In the genomic region with DNA sequence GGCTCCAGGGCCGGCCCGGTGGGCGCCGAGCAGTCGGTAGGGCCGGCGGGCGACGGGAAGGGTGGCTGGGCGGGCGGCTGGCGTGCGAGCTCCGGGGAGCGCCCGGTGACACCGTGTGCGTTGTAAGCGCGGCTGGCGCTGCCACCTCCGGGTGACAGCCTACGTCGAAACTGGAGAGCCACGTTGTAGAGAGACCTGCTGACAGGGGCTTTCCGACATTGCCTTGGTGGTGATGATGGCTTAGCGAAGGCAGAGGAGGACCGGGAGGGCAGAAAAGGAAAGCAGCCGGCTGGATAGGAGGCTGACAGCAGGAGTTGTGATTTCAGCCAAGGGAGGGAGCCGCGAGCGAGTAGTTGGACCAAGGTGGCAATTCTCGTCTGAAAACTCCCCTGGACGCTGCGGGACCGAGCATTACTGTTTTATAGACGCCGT, we compare ENCODE assay signal across 8 mouse cellular contexts. TPM values are rescaled to one million over a fixed set of nuclear protein-coding genes. Genes with fewer than 3 reads are reported as not detected.
A peak's percentile ranks its signal among the peaks of the same experiment; 100 is the strongest.
DNase-seq lines count a peak whose midpoint lies in the region; ATAC-seq and TF ChIP-seq lines count a peak whose summit lies in the region.

No protein-coding gene starts in this region.

- peak overlapping the region; percentile 97 for H3ac ChIP-seq in C2C12 (ENCODE audit: control insufficient read depth, insufficient read length, low read depth)

- H3K4me1 ChIP-seq in cerebellum, adult 2 months (ENCODE audit: control insufficient read depth, insufficient read depth, low read length), result peaks cover 2% of the 10 kb centered on the region
- peaks cover 10% of the 10 kb centered on the region for H3K4me1 ChIP-seq in embryonic facial prominence, embryonic 12.5 days
- peaks cover 26% of the 10 kb centered on the region for H3K4me1 ChIP-seq in hindbrain, embryonic 13.5 days (replicated peaks)
- H3K4me1 ChIP-seq in lung, postnatal 0 days (ENCODE audit: insufficient read depth, low read depth, low read length), result peaks cover 5% of the 10 kb centered on the region; the same call in 1 of the 2 replicates
- H3K4me1 ChIP-seq in small intestine, adult 2 months (ENCODE audit: control insufficient read depth, insufficient read depth, insufficient read length, low read length), result peaks cover 3% of the 10 kb centered on the region; the same call in 1 of the 2 replicates

- peaks cover 52% of the 10 kb centered on the region for H3K79me2 ChIP-seq in C2C12 (ENCODE audit: control insufficient read depth, insufficient read depth)

- no peak; the same call in 1 of the 2 replicates for ATAC-seq in embryonic facial prominence, embryonic 12.5 days (ENCODE audit: insufficient number of reproducible peaks, insufficient read depth, low FRiP score, low TSS enrichment)
- peak; percentile 7; the same call in 1 of the 2 replicates for ATAC-seq in hindbrain, embryonic 13.5 days (ENCODE audit: low FRiP score)
- peak; percentile 75 for ATAC-seq in lung, postnatal 0 days

- no peak for DNase-seq in cerebellum, adult 2 months
- no peak for DNase-seq in cerebellum, adult 8-10 months
- peak; percentile 50 for DNase-seq in lung, postnatal 0 days (ENCODE audit: low spot score)
- DNase-seq in gastrocnemius, adult 18-20 months (ENCODE audit: low spot score), result no peak

- peak overlapping the region; percentile 59 for H3K27ac ChIP-seq in cerebellum, adult 2 months (ENCODE audit: insufficient read depth, low read length)
- H3K27ac ChIP-seq in embryonic facial prominence, embryonic 12.5 days, result peak overlapping the region; percentile 73
- peak overlapping the region; percentile 88 for H3K27ac ChIP-seq in hindbrain, embryonic 13.5 days
- peak overlapping the region; percentile 88 for H3K27ac ChIP-seq in lung, postnatal 0 days (ENCODE audit: low read length)
- peak overlapping the region; percentile 44 for H3K27ac ChIP-seq in small intestine, adult 2 months (ENCODE audit: insufficient read depth, low read depth, low read length)

- H3K4me2 ChIP-seq in embryonic facial prominence, embryonic 12.5 days (replicated peaks), result peak overlapping the region; percentile 87
- peak overlapping the region; percentile 95 for H3K4me2 ChIP-seq in hindbrain, embryonic 13.5 days
- H3K4me2 ChIP-seq in lung, postnatal 0 days (replicated peaks; ENCODE audit: low read depth, low read length), result peak overlapping the region; percentile 91

- H3K9ac ChIP-seq in embryonic facial prominence, embryonic 12.5 days, result peak overlapping the region; percentile 91
- H3K9ac ChIP-seq in hindbrain, embryonic 13.5 days, result peak overlapping the region; percentile 94
- peak overlapping the region; percentile 84 for H3K9ac ChIP-seq in lung, postnatal 0 days (replicated peaks; ENCODE audit: low read depth)

- H3K36me3 ChIP-seq in C2C12 (ENCODE audit: control insufficient read depth, insufficient read depth), result peaks cover 12% of the 10 kb centered on the region
- peaks cover 3% of the 10 kb centered on the region; the same call in 1 of the 2 replicates for H3K36me3 ChIP-seq in embryonic facial prominence, embryonic 12.5 days
- H3K36me3 ChIP-seq in hindbrain, embryonic 13.5 days, result peaks cover 10% of the 10 kb centered on the region
- no peaks in the 10 kb centered on the region for H3K36me3 ChIP-seq in lung, postnatal 0 days (ENCODE audit: insufficient read depth, low read length)
- H3K36me3 ChIP-seq in small intestine, adult 2 months (ENCODE audit: control insufficient read depth, insufficient read depth, low read length), result peaks cover 9% of the 10 kb centered on the region; the same call in 1 of the 2 replicates

- under 1% methylated on average over 38 of the region's 38 CpGs for WGBS in cerebellum, adult 2 months
- under 1% methylated on average over 35 of the region's 38 CpGs for WGBS in embryonic facial prominence, embryonic 12.5 days
- under 1% methylated on average over 38 of the region's 38 CpGs for WGBS in hindbrain, embryonic 13.5 days
- WGBS in lung, postnatal 0 days, result under 1% methylated on average over 38 of the region's 38 CpGs
- under 1% methylated on average over 38 of the region's 38 CpGs for WGBS in small intestine, adult 2 months

- TF ChIP-seq EP300 in lung, postnatal 0 days (IDR thresholded peaks at IDR 0.05), result no peak

- TF ChIP-seq POLR2A in cerebellum, adult 2 months (IDR thresholded peaks at IDR 0.05; ENCODE audit: borderline replicate concordance, insufficient read depth, low read length), result no peak
- no peak; the same call in 1 of the 2 replicates for TF ChIP-seq POLR2A in small intestine, adult 2 months (IDR thresholded peaks at IDR 0.05; ENCODE audit: low read depth, low read length)

- H3K79me3 ChIP-seq in C2C12 (ENCODE audit: low read depth), result peaks cover 43% of the 10 kb centered on the region

- no peak for TF ChIP-seq CTCF in cerebellum, adult 2 months (IDR thresholded peaks at IDR 0.05; ENCODE audit: borderline replicate concordance, insufficient read depth, low read depth, low read length)
- TF ChIP-seq CTCF in C2C12 (IDR thresholded peaks at IDR 0.05; ENCODE audit: control insufficient read depth, insufficient read depth, insufficient read length), result no peak
- TF ChIP-seq CTCF in lung, postnatal 0 days (IDR thresholded peaks at IDR 0.05), result no peak
- no peak for TF ChIP-seq CTCF in small intestine, adult 2 months (IDR thresholded peaks at IDR 0.05; ENCODE audit: extremely low read depth, insufficient read length, insufficient replicate concordance, low read depth, low read length)

- no peaks in the 10 kb centered on the region for H3K27me3 ChIP-seq in cerebellum, adult 2 months (ENCODE audit: control insufficient read depth, insufficient read depth, low read length)
- H3K27me3 ChIP-seq in C2C12 (ENCODE audit: control insufficient read depth, insufficient read depth, insufficient read length), result no peaks in the 10 kb centered on the region
- no peaks in the 10 kb centered on the region for H3K27me3 ChIP-seq in embryonic facial prominence, embryonic 12.5 days
- H3K27me3 ChIP-seq in hindbrain, embryonic 13.5 days, result no peaks in the 10 kb centered on the region
- H3K27me3 ChIP-seq in lung, postnatal 0 days (replicated peaks; ENCODE audit: insufficient read depth, low read length), result no peaks in the 10 kb centered on the region
- no peaks in the 10 kb centered on the region for H3K27me3 ChIP-seq in small intestine, adult 2 months (ENCODE audit: control insufficient read depth, insufficient read depth, low read length)

- peak overlapping the region; percentile 86 for H3K4me3 ChIP-seq in cerebellum, adult 2 months (replicated peaks; ENCODE audit: insufficient read depth, low read depth, low read length)
- H3K4me3 ChIP-seq in C2C12 (ENCODE audit: insufficient read depth, poor library complexity, severe bottlenecking), result peak overlapping the region; percentile 83
- peak overlapping the region; percentile 96 for H3K4me3 ChIP-seq in embryonic facial prominence, embryonic 12.5 days
- H3K4me3 ChIP-seq in hindbrain, embryonic 13.5 days, result peak overlapping the region; percentile 95
- peak overlapping the region; percentile 91 for H3K4me3 ChIP-seq in lung, postnatal 0 days (ENCODE audit: low read depth, low read length)
- H3K4me3 ChIP-seq in small intestine, adult 2 months (ENCODE audit: low read depth, low read length), result peak overlapping the region; percentile 96

- H3K9me3 ChIP-seq in embryonic facial prominence, embryonic 12.5 days, result no peaks in the 10 kb centered on the region
- no peaks in the 10 kb centered on the region for H3K9me3 ChIP-seq in hindbrain, embryonic 13.5 days
- H3K9me3 ChIP-seq in lung, postnatal 0 days (ENCODE audit: low read length), result no peaks in the 10 kb centered on the region

TF ChIP-seq in C2C12, 6 proteins besides CTCF, POLR2A, EP300 and RAD21 (continues in another document):
- TF ChIP-seq MAX (IDR thresholded peaks at IDR 0.05) (no peak), CEBPB (IDR thresholded peaks at IDR 0.05; ENCODE audit: low read depth) (no peak), USF1 (IDR thresholded peaks at IDR 0.05; ENCODE audit: low read depth) (no peak), MYOG (IDR thresholded peaks at IDR 0.05; ENCODE audit: control insufficient read depth, extremely low read depth, insufficient read length) (no peak)

RNA-seq across cellular contexts. Expression of gene Usp16, which starts 0.7 kb away (rescaled TPM):
- polyA plus RNA-seq in cerebellum, adult 2 months (2012; rRNA removed), result 65.5 and 71.5 TPM in 2 replicates
- 18.4 TPM for polyA plus RNA-seq in C2C12 (2012; fragmentation: generic; extraction: Trizol)
- polyA plus RNA-seq in embryonic facial prominence, embryonic 12.5 days (2016; fragmentation: Nextera tagmentation; extraction: Ambion mirVana), result 40.1 and 44.9 TPM in 2 replicates
- 52.6 and 54.3 TPM in 2 replicates for polyA plus RNA-seq in hindbrain, embryonic 13.5 days (2015; fragmentation: Nextera tagmentation; extraction: Ambion mirVana)
- polyA plus RNA-seq in lung, postnatal 0 days (2015; fragmentation: Nextera tagmentation; extraction: Ambion mirVana), result 41.0 and 43.5 TPM in 2 replicates
- polyA plus RNA-seq in small intestine, adult 2 months (2012; rRNA removed), result 5.4 and 10.0 TPM in 2 replicates
- total RNA-seq in gastrocnemius, adult 18-20 months (2021), result 10 to 100 TPM; 50.1 to 54.6 TPM

RNA-seq across cellular contexts. Expression of gene Rwdd2b, which starts 14.8 kb away (rescaled TPM):
- 10.2 and 11.5 TPM in 2 replicates for polyA plus RNA-seq in cerebellum, adult 2 months (2012; rRNA removed)
- 5.2 TPM for polyA plus RNA-seq in C2C12 (2012; fragmentation: generic; extraction: Trizol)
- 12.1 TPM in 2 replicates for polyA plus RNA-seq in embryonic facial prominence, embryonic 12.5 days (2016; fragmentation: Nextera tagmentation; extraction: Ambion mirVana)
- polyA plus RNA-seq in hindbrain, embryonic 13.5 days (2015; fragmentation: Nextera tagmentation; extraction: Ambion mirVana), result 12.9 and 15.0 TPM in 2 replicates
- polyA plus RNA-seq in lung, postnatal 0 days (2015; fragmentation: Nextera tagmentation; extraction: Ambion mirVana), result 5.7 and 7.0 TPM in 2 replicates
- 10.2 and 33.3 TPM in 2 replicates for polyA plus RNA-seq in small intestine, adult 2 months (2012; rRNA removed)
- total RNA-seq in gastrocnemius, adult 18-20 months (2021), result 1 to 10 TPM; 2.4 to 3.1 TPM

RNA-seq across cellular contexts. Expression of gene Ltn1, which starts 22.8 kb away (rescaled TPM):
- polyA plus RNA-seq in cerebellum, adult 2 months (2012; rRNA removed), result 16.5 and 17.6 TPM in 2 replicates
- 6.8 TPM for polyA plus RNA-seq in C2C12 (2012; fragmentation: generic; extraction: Trizol)
- 31.1 and 31.7 TPM in 2 replicates for polyA plus RNA-seq in embryonic facial prominence, embryonic 12.5 days (2016; fragmentation: Nextera tagmentation; extraction: Ambion mirVana)
- polyA plus RNA-seq in hindbrain, embryonic 13.5 days (2015; fragmentation: Nextera tagmentation; extraction: Ambion mirVana), result 25.9 TPM in 2 replicates
- polyA plus RNA-seq in lung, postnatal 0 days (2015; fragmentation: Nextera tagmentation; extraction: Ambion mirVana), result 13.1 and 15.0 TPM in 2 replicates
- polyA plus RNA-seq in small intestine, adult 2 months (2012; rRNA removed), result 1.3 and 2.2 TPM in 2 replicates
- 10 to 100 TPM; 27.3 to 28.4 TPM for total RNA-seq in gastrocnemius, adult 18-20 months (2021)

RNA-seq across cellular contexts. Expression of gene Cct8, which starts 40.5 kb away (rescaled TPM):
- polyA plus RNA-seq in cerebellum, adult 2 months (2012; rRNA removed), result 155 and 158 TPM in 2 replicates
- polyA plus RNA-seq in C2C12 (2012; fragmentation: generic; extraction: Trizol), result 162 TPM
- polyA plus RNA-seq in embryonic facial prominence, embryonic 12.5 days (2016; fragmentation: Nextera tagmentation; extraction: Ambion mirVana), result 489 and 511 TPM in 2 replicates
- polyA plus RNA-seq in hindbrain, embryonic 13.5 days (2015; fragmentation: Nextera tagmentation; extraction: Ambion mirVana), result 446 and 454 TPM in 2 replicates
- 141 and 159 TPM in 2 replicates for polyA plus RNA-seq in lung, postnatal 0 days (2015; fragmentation: Nextera tagmentation; extraction: Ambion mirVana)
- 2.4 and 4.6 TPM in 2 replicates for polyA plus RNA-seq in small intestine, adult 2 months (2012; rRNA removed)
- total RNA-seq in gastrocnemius, adult 18-20 months (2021), result 100 to 1,000 TPM in 1 of 2 experiments, 10 to 100 TPM in 1; 98.3 to 113 TPM
